Mouse (Mus musculus): Measurements from ENCODE around the gene Sox15. TPM values are rescaled to one million over a fixed set of nuclear protein-coding genes. Genes with fewer than 3 reads are reported as not detected.

Sox15 gene
- polyA plus RNA-seq, 1 experiment from 2014 or later = 0.13 TPM

DNA sequence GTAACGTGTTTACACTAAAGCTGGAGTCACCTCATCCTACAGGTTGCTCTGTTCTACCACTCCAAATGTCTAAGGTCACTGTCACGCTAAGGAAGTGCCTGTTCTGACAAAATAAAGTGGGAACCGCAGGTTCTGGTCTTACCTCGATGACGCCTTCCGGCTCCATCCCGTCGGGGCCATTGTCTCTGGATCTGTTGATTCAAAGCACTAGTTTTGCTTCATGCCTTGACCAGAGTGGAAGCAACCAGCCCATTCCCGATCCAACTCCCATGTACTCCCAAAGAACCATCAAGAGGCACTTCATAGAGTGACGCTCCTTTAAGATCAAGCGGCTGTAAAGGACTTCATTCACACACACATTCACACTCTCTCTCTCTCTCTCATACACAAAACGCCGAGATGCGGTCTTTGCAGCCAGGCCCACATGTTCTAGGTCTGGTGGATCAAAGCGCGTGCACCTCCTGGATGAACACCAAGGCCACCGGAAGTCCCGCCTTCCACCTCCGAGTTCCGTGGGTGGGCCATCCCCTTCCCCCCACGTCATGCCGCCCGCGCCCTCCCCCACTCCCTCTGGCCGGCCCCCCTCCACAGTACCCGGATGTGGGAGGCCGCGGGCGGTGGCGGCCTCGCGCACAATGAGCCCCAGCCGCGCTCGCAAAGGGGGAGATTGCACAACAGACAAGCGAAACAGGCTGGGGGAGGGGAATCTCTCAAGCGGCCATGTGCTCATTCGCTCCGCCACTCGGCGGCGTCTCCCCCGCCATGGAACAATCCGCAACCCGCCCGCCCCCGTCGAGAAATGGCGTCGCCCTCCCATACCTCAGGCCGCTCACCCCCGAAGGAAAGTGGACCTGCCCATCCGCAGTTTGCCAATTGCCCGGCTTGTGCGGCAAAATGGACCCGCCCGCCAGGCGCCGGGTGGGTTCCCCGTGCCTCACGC lies 15.9 kb downstream of the Sox15 start:
- Histone ChIP-seq H3K4me2 (ENCODE audit: low read depth, low read length) (peak overlapping the region; percentile 95), H3K4me3 (ENCODE audit: low read depth, low read length) (peak overlapping the region; percentile 94), H3K9ac (replicated peaks) (peak overlapping the region; percentile 92), H3K4me1 (ENCODE audit: insufficient read depth) (peaks cover 18% of the 10 kb centered on the region), H3K36me3 (replicated peaks; ENCODE audit: insufficient read depth, low read length) (peaks cover 67% of the 10 kb centered on the region), H3K27me3 (ENCODE audit: insufficient read depth, low read length) (no peaks in the 10 kb centered on the region), H3K27ac (ENCODE audit: low read depth) (peak overlapping the region; percentile 99), H3K9me3 (ENCODE audit: low read length) (no peaks in the 10 kb centered on the region)
- ATAC-seq = peak; percentile 74
- under 1% methylated on average over 52 of the region's 61 CpGs for WGBS (ENCODE audit: insufficient replicate concordance)
- peak; percentile 68 for TF ChIP-seq EP300 (IDR thresholded peaks at IDR 0.05; ENCODE audit: low read depth)
- TF ChIP-seq CTCF (IDR thresholded peaks at IDR 0.05; ENCODE audit: low read depth) = no peak; the same call in 1 of the 2 replicates
- peak; percentile 97 for DNase-seq

DNA sequence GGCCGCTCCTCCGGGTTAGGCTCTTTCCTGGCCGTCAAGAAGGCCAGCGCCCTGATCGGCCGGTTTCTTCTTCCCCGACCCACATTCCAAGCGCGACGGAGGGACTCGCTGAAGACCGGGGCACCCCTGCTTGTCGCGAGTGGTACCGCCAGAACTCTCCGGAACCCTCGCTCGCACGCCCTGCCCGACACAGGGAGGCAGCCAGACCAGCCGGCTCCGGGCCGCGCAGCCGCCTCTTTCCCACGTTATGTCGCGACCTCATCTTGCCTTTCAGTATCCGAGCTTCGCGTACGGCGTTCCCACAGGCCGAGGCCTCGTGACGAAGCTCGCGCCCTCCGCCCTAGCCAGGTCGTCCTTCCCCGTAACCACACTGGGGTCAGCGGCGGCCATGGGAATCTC lies 16.6 kb downstream of the Sox15 start:
- Histone ChIP-seq H3K36me3 (replicated peaks; ENCODE audit: insufficient read depth, low read length) (peaks cover 70% of the 10 kb centered on the region), H3K9me3 (ENCODE audit: low read length) (no peaks in the 10 kb centered on the region), H3K9ac (replicated peaks) (peak overlapping the region; percentile 92), H3K4me1 (ENCODE audit: insufficient read depth) (peaks cover 18% of the 10 kb centered on the region), H3K4me3 (ENCODE audit: low read depth, low read length) (peak overlapping the region; percentile 94), H3K27me3 (ENCODE audit: insufficient read depth, low read length) (no peaks in the 10 kb centered on the region), H3K27ac (ENCODE audit: low read depth) (peak overlapping the region; percentile 99), H3K4me2 (ENCODE audit: low read depth, low read length) (peak overlapping the region; percentile 95)
- no peak for TF ChIP-seq CTCF (IDR thresholded peaks at IDR 0.05; ENCODE audit: low read depth)
- WGBS (ENCODE audit: insufficient replicate concordance) = under 1% methylated on average over 43 of the region's 43 CpGs
- ATAC-seq = peak; percentile 6; the same call in 1 of the 2 replicates
- DNase-seq = no peak

DNA sequence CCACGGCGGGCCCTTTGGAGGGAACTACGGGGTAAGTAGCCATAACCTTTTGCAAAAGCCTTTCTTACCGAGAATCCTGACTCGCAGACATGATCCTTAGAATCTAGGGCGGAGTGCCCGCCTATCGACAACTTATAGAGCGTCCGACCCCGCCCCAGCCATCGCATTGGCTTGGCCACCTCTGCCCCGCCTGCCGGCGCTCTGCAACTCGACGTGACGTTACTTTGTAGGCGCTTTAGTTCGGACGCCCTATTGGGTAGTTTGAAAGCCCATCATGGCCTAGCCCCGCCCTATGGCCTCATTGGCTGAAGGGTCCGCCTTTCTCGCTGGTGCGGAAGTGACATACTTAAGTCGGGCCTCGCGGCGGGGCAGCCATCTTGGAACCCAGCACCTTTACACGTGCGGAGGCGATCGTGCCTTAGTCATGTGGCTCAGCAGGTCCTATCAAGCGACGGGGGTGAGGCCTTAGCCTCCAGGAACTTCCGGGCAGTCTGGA lies 17.1 kb downstream of the Sox15 start, which contains the start of gene Eif4a1:
Gene Eif4a1, minus strand, starts transcription at position 213 of the 496 bp plus-strand sequence.
- Histone ChIP-seq H3K27ac (ENCODE audit: low read depth) (peak within 1 kb of the TSS; percentile 99), H3K9ac (replicated peaks) (peak within 1 kb of the TSS; percentile 92), H3K9me3 (ENCODE audit: low read length) (no peaks in the 10 kb centered on the region), H3K4me2 (ENCODE audit: low read depth, low read length) (peak within 1 kb of the TSS; percentile 95), H3K36me3 (replicated peaks; ENCODE audit: insufficient read depth, low read length) (peaks cover 73% of the 10 kb centered on the region), H3K4me3 (ENCODE audit: low read depth, low read length) (peak within 1 kb of the TSS; percentile 94), H3K4me1 (ENCODE audit: insufficient read depth) (peaks cover 18% of the 10 kb centered on the region), H3K27me3 (ENCODE audit: insufficient read depth, low read length) (no peaks in the 10 kb centered on the region)
- TF ChIP-seq EP300 (IDR thresholded peaks at IDR 0.05; ENCODE audit: low read depth) = peak; percentile 43; the same call in 1 of the 2 replicates
- no peak for TF ChIP-seq CTCF (IDR thresholded peaks at IDR 0.05; ENCODE audit: low read depth)
- WGBS (ENCODE audit: insufficient replicate concordance) = under 1% methylated on average over 36 of the region's 36 CpGs
- DNase-seq (peak; percentile 99), ATAC-seq (peak; percentile 91)

DNA sequence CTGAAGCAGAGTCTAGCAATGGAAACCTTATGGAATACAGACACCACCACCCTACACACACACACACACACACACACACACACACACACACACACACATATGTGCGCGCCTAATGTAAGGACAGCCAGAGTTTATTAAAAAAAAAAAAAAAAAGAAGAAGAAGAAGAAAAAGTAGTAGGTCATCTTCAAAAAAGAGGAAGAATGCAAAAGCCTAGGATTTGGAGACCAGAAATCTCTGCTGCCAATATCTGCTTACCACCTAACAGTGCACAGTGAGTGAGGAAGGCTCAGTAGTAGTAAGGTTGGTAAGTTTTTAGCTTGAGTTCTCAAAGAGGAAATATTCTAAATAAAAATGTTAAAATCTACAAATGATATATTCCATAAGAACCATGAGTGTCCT lies 24.0 kb downstream of the Sox15 start:
- peaks cover 14% of the 10 kb centered on the region for H3K4me1 ChIP-seq (ENCODE audit: insufficient read depth)
- no peak overlapping the region for H3K4me2 ChIP-seq (ENCODE audit: low read depth, low read length)
- TF ChIP-seq EP300 (IDR thresholded peaks at IDR 0.05; ENCODE audit: low read depth) (no peak), CTCF (IDR thresholded peaks at IDR 0.05; ENCODE audit: low read depth) (no peak)
- H3K27ac ChIP-seq (ENCODE audit: low read depth) = no peak overlapping the region
- 88% methylated on average over 2 of the region's 2 CpGs for WGBS (ENCODE audit: insufficient replicate concordance)
- DNase-seq (no peak), ATAC-seq (no peak)
- H3K9ac ChIP-seq (replicated peaks) = no peak overlapping the region
- H3K36me3 ChIP-seq (replicated peaks; ENCODE audit: insufficient read depth, low read length) = peaks cover 38% of the 10 kb centered on the region
- H3K27me3 ChIP-seq (ENCODE audit: insufficient read depth, low read length) = no peaks in the 10 kb centered on the region
- H3K4me3 ChIP-seq (ENCODE audit: low read depth, low read length) = no peak overlapping the region
- H3K9me3 ChIP-seq (ENCODE audit: low read length) = no peaks in the 10 kb centered on the region

DNA sequence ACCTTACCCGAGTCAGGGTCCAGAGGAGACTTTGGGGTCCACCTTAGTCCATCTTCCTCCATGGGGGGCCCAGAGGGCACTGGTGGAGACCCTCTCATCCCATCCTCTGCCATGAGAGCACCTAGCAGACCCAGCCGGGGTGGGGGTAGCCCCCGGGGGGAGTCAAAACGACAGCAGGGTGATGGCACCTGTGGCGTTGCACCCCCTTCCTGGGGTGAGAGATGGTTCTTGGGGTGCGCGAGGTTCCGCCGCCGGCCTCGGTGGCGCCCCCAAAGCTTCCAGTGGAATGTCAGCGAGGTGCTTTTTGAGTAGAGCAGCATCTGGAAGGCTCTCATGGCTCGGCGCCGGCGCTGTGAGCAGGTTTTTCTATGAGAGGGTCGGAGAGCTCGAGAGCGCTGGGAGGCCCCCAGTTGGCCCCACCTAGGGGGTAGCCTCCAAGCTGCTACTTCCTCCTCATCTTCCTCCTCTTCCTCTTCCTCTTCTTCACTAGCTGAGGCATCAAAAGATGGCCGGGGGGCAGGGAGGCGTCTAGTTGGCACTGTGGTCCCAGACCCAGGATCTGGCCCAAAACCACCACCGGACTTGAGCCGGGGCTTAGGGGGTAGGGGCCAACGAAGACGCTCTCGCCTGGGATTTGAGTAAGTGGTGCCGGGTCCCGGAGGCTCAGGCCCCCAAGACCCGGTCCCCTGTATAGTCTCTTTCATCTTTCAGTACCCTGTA lies 25.2 kb downstream of the Sox15 start:
- DNase-seq = no peak
- no peak overlapping the region for H3K27ac ChIP-seq (ENCODE audit: low read depth)
- H3K4me1 ChIP-seq (ENCODE audit: insufficient read depth) = peaks cover 23% of the 10 kb centered on the region
- no peak overlapping the region for H3K9ac ChIP-seq (replicated peaks)
- no peaks in the 10 kb centered on the region for H3K27me3 ChIP-seq (ENCODE audit: insufficient read depth, low read length)
- H3K9me3 ChIP-seq (ENCODE audit: low read length) = no peaks in the 10 kb centered on the region
- WGBS (ENCODE audit: insufficient replicate concordance) = 86% methylated on average over 30 of the region's 30 CpGs
- peaks cover 27% of the 10 kb centered on the region for H3K36me3 ChIP-seq (replicated peaks; ENCODE audit: insufficient read depth, low read length)
- H3K4me2 ChIP-seq (ENCODE audit: low read depth, low read length) = peak overlapping the region; percentile 99
- TF ChIP-seq CTCF (IDR thresholded peaks at IDR 0.05; ENCODE audit: low read depth) (0 out of 2 replicates have a peak, but pooled peaks have one; percentile 5), EP300 (IDR thresholded peaks at IDR 0.05; ENCODE audit: low read depth) (no peak)
- no peak for ATAC-seq
- H3K4me3 ChIP-seq (ENCODE audit: low read depth, low read length) = peak overlapping the region; percentile 92
